Mouse (Mus musculus): Measurements from ENCODE around the gene Ppp1r27. TPM values are rescaled to one million over a fixed set of nuclear protein-coding genes. Genes with fewer than 3 reads are reported as not detected.

Gene Ppp1r27
- polyA plus RNA-seq, 1 experiment from 2014 or later = not detected

DNA sequence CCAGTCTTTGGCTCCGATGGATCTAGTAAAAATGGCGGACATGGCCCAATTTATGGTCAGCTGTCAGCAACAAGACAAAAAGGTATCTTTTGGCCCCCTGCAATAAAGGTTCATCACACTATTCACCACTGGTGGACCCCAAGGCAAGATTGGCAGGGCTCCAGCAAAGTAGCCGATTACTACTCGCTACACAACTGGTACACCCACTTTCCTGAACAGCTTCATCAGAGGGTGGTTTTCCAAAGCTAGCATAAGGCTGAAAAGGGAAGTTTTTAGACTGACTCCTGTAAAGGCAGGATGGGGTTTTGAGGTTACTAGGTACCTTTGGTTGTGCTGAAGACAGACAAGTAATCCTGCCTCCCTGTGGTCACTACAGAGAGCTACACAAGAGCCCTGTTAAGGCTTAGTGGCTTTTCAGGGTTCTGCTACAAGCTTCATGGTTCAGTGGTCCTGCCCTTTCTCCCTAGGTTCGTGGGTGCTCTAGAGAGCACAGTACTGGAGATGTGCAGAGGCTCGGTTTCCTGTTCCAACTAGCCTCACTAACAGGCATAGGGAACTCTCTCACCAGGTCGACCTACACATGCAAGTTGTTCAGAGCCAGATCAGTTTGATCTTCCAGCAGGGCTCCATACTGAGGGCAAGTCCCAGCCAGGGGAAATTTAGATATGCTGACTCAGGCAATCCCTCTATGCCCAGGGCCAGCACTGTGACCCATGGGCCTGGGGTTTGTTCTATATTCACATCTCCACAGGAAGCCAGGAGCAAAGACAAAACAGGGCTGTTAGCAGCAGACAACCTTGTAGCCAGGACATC is 26.5 kb upstream of the Ppp1r27 start:
- WGBS = 82% methylated on average over 7 of the region's 7 CpGs
- Histone ChIP-seq H3K27me3 (replicated peaks; ENCODE audit: control insufficient read depth, insufficient read depth, low read length) (no peaks in the 10 kb centered on the region), H3K27ac (ENCODE audit: low read length) (no peak overlapping the region), H3K4me3 (replicated peaks; ENCODE audit: low read length) (no peak overlapping the region), H3K4me1 (replicated peaks; ENCODE audit: control insufficient read depth, insufficient read depth, low read length) (peaks cover 26% of the 10 kb centered on the region), H3K9ac (replicated peaks; ENCODE audit: low read depth, low read length) (no peak overlapping the region), H3K36me3 (ENCODE audit: control insufficient read depth, insufficient read depth) (peaks cover 15% of the 10 kb centered on the region; the same call in 1 of the 2 replicates), H3K4me2 (ENCODE audit: low read length) (no peak overlapping the region), H3K9me3 (ENCODE audit: control insufficient read depth, low read length) (no peaks in the 10 kb centered on the region)
- no peak for ATAC-seq

DNA sequence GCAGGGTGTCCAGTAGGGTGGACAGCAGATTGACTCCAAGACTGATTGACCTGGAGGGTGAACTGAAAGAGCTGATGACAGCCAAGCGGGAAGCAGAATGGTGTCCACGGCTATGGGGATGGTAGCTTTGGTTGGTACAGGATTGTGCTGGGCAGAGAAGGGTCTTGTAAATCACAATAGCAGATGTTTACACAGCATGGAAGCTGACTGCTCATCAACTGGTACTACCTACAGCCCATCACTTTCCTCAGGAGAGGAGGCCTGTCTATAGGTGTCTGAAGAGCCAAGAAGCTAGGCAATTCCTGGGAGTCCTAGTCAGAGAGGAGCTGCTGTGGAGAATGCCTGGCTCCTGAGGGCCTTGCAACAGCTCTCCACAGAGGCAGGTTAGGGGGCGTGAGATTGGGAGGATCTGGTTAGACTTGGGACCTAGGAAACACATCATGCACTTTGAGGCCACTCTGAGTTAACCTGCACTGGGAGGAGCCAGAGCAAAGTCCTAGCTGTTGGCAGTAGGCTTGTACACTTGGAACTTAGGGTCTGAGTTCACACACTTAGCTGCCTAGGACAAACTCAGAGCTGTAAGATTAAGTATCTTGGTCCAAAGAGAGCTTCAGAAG is 25.5 kb upstream of the Ppp1r27 start:
- H3K9me3 ChIP-seq (ENCODE audit: control insufficient read depth, low read length) = no peaks in the 10 kb centered on the region

DNA sequence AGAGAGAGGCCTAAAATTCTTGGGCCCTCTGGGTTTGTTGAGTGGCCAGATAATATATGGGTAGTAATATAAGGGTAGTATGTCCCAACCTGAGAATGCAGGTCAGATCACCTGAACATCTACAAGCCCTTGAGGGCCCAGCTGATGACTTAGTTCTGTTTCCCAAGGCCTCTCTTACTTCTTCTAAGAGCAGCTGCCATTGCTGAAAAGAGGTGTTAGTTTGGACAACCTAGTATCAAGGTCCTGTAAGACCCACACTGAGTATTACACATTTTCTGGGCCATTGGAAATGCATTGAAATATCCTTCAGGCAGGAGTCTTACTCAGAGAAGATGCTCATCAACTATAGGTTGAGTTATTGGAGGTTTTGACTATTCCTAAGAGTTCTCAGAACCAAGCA is 25.0 kb upstream of the Ppp1r27 start:
- H3K4me1 ChIP-seq (replicated peaks; ENCODE audit: control insufficient read depth, insufficient read depth, low read length) = peaks cover 31% of the 10 kb centered on the region
- no peak overlapping the region for H3K9ac ChIP-seq (replicated peaks; ENCODE audit: low read depth, low read length)
- no peak overlapping the region for H3K4me2 ChIP-seq (ENCODE audit: low read length)
- ATAC-seq = no peak
- H3K27ac ChIP-seq (ENCODE audit: low read length) = no peak overlapping the region
- no peak overlapping the region for H3K4me3 ChIP-seq (replicated peaks; ENCODE audit: low read length)
- H3K9me3 ChIP-seq (ENCODE audit: control insufficient read depth, low read length) = no peaks in the 10 kb centered on the region
- H3K27me3 ChIP-seq (replicated peaks; ENCODE audit: control insufficient read depth, insufficient read depth, low read length) = no peaks in the 10 kb centered on the region
- peaks cover 15% of the 10 kb centered on the region; the same call in 1 of the 2 replicates for H3K36me3 ChIP-seq (ENCODE audit: control insufficient read depth, insufficient read depth)

More for the DNA sequence above, 25.5 kb upstream of the Ppp1r27 start:
- peaks cover 26% of the 10 kb centered on the region for H3K4me1 ChIP-seq (replicated peaks; ENCODE audit: control insufficient read depth, insufficient read depth, low read length)
- no peak overlapping the region for H3K27ac ChIP-seq (ENCODE audit: low read length)
- no peak overlapping the region for H3K9ac ChIP-seq (replicated peaks; ENCODE audit: low read depth, low read length)
- H3K4me3 ChIP-seq (replicated peaks; ENCODE audit: low read length) = no peak overlapping the region
- no peak for ATAC-seq
- 89% methylated on average over 3 of the region's 3 CpGs for WGBS
- peaks cover 15% of the 10 kb centered on the region; the same call in 1 of the 2 replicates for H3K36me3 ChIP-seq (ENCODE audit: control insufficient read depth, insufficient read depth)
- H3K27me3 ChIP-seq (replicated peaks; ENCODE audit: control insufficient read depth, insufficient read depth, low read length) = no peaks in the 10 kb centered on the region
- no peak overlapping the region for H3K4me2 ChIP-seq (ENCODE audit: low read length)

DNA sequence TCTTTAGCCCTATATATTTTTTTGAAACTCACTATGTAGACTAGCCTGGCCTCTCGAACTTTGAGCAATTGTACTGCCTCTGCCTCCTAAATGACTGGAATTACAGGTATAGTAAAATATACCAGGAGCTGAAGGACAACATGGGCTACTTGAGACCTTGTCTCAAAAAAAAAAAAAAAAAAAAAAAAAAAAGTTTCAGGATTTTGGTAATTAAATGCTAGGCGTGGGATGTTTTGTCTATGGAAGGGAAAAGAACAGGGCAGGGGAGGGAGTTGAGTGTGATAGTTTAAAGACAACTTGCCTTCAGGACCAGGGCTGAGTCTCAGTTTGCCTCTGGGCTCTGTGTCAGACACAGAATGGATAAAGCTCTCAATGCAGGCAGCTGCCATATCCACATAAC is 24.1 kb upstream of the Ppp1r27 start:
- H3K9me3 ChIP-seq (ENCODE audit: control insufficient read depth, low read length) = no peaks in the 10 kb centered on the region
- no peak overlapping the region for H3K27ac ChIP-seq (ENCODE audit: low read length)
- no peak overlapping the region for H3K4me3 ChIP-seq (replicated peaks; ENCODE audit: low read length)
- H3K9ac ChIP-seq (replicated peaks; ENCODE audit: low read depth, low read length) = no peak overlapping the region
- H3K4me1 ChIP-seq (replicated peaks; ENCODE audit: control insufficient read depth, insufficient read depth, low read length) = peaks cover 27% of the 10 kb centered on the region
- WGBS = 79% methylated on average over 2 of the region's 2 CpGs
- no peaks in the 10 kb centered on the region for H3K27me3 ChIP-seq (replicated peaks; ENCODE audit: control insufficient read depth, insufficient read depth, low read length)
- no peak overlapping the region for H3K4me2 ChIP-seq (ENCODE audit: low read length)
- ATAC-seq = no peak
- peaks cover 19% of the 10 kb centered on the region; the same call in 1 of the 2 replicates for H3K36me3 ChIP-seq (ENCODE audit: control insufficient read depth, insufficient read depth)

DNA sequence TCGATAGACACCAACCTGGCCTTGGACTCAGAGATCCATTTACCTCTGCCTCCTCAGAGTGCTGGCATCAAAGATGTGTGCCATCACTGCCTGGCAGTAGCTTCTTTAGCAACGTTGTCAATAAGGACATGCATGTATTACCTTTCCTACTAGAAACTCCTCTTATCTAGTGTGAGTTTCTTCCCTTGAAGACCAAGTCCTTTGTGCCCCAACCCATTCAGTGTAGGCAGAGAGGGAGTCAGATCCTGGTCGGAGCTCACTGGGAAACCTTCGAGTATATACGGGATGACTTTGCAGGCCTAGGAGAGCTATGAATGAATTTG is 23.3 kb upstream of the Ppp1r27 start:
- 38% methylated on average over 5 of the region's 5 CpGs for WGBS
- Histone ChIP-seq H3K4me1 (replicated peaks; ENCODE audit: control insufficient read depth, insufficient read depth, low read length) (peaks cover 19% of the 10 kb centered on the region), H3K27me3 (replicated peaks; ENCODE audit: control insufficient read depth, insufficient read depth, low read length) (no peaks in the 10 kb centered on the region)

DNA sequence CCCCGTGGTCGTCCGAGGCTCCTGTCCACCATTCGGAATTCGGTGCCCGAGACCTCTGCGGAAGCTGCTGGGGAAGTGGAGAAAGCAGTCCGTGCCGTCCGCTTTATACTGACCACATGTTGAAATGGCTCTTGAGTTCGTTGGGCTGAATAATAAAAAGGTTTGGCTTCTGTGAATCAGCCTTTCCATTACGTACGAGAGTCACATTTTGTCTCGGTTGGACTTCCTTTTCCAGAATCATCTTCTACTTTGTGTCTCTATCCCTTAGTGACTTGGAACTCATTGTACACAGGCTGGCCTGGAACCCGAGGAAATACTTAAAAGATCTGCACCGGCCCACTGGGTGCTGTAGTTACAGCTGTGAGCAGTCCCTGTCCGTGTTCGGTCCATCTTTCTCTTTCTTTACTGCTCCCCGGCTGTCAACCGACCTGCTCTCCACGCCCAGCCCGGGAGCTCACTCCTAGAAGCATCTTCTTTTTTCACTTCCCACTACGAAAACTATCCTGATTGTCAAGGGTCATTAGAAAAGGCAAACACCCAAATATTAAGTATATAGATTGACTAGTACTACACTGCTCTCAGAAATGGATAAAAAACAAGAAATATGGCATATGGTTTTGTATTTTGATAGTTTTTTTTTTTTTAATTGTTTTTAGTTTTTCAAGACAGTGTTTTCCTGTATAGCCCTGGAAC is 22.8 kb upstream of the Ppp1r27 start:
- Histone ChIP-seq H3K9me3 (ENCODE audit: control insufficient read depth, low read length) (no peaks in the 10 kb centered on the region), H3K36me3 (ENCODE audit: control insufficient read depth, insufficient read depth) (peaks cover 12% of the 10 kb centered on the region; the same call in 1 of the 2 replicates), H3K27ac (ENCODE audit: low read length) (peak overlapping the region; percentile 91), H3K4me1 (replicated peaks; ENCODE audit: control insufficient read depth, insufficient read depth, low read length) (peaks cover 19% of the 10 kb centered on the region), H3K4me2 (ENCODE audit: low read length) (peak overlapping the region; percentile 82), H3K9ac (replicated peaks; ENCODE audit: low read depth, low read length) (peak overlapping the region; percentile 80), H3K4me3 (replicated peaks; ENCODE audit: low read length) (peak overlapping the region; percentile 97), H3K27me3 (replicated peaks; ENCODE audit: control insufficient read depth, insufficient read depth, low read length) (no peaks in the 10 kb centered on the region)
- WGBS = under 1% methylated on average over 23 of the region's 23 CpGs
- ATAC-seq = no peak

More for the DNA sequence above, 23.3 kb upstream of the Ppp1r27 start:
- Histone ChIP-seq H3K9ac (replicated peaks; ENCODE audit: low read depth, low read length) (peak overlapping the region; percentile 15; the same call in 1 of the 2 replicates), H3K27ac (ENCODE audit: low read length) (no peak overlapping the region), H3K9me3 (ENCODE audit: control insufficient read depth, low read length) (no peaks in the 10 kb centered on the region), H3K4me2 (ENCODE audit: low read length) (peak overlapping the region; percentile 82), H3K4me3 (replicated peaks; ENCODE audit: low read length) (no peak overlapping the region; the same call in 1 of the 2 replicates), H3K36me3 (ENCODE audit: control insufficient read depth, insufficient read depth) (peaks cover 16% of the 10 kb centered on the region; the same call in 1 of the 2 replicates)
- ATAC-seq = no peak

DNA sequence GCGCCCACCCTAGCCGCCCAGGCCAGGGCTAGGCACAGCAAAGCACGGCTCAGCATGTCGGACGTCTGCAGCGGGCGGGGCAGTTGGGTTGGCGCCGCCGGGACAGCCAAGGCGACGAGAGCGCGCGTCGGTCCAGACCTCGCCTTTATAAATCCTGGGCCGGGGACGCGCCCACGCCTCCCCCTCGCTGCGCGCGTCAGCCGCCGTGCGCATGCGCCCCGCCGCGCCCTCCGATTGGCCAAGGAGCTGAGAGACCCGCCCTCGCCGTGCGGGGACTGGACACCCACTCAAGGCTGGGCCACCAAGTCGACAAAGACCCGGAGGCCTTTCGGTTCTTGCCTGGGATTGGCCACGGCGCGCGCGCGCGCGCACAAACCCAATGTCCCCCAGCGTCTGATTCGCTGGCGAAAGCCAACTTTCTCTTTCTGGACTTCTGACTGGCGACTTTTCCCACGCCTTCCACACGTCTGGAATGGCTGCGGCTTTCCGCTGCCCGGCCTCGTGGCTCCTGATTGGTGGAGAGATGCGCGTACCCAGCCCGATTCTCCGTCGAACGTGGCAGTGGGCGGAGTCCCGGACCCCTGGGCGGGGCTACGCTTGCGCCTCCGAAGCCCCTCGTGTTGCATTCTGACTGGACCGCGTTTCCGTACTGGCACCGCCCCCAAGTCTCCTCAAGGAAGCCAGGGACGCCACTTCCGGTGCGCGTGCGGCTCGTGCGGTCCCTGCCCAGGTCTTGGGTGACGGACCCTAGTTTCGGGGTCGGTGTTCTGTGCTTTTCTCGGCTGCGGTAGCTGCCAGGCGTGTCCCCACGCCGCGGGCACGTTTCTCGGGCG is 22.0 kb upstream of the Ppp1r27 start, which contains the start of gene P4hb:
P4hb (minus strand) TSS at position 502 of the 833 bp plus-strand sequence.
- WGBS = under 1% methylated on average over 88 of the region's 94 CpGs
- peaks cover 14% of the 10 kb centered on the region; the same call in 1 of the 2 replicates for H3K36me3 ChIP-seq (ENCODE audit: control insufficient read depth, insufficient read depth)
- no peaks in the 10 kb centered on the region for H3K9me3 ChIP-seq (ENCODE audit: control insufficient read depth, low read length)
- H3K4me3 ChIP-seq (replicated peaks; ENCODE audit: low read length) = peak within 1 kb of the TSS; percentile 97
- peak; percentile 96 for ATAC-seq
- peaks cover 19% of the 10 kb centered on the region for H3K4me1 ChIP-seq (replicated peaks; ENCODE audit: control insufficient read depth, insufficient read depth, low read length)
- peak within 1 kb of the TSS; percentile 90 for H3K9ac ChIP-seq (replicated peaks; ENCODE audit: low read depth, low read length)
- H3K27me3 ChIP-seq (replicated peaks; ENCODE audit: control insufficient read depth, insufficient read depth, low read length) = no peaks in the 10 kb centered on the region
- peak within 1 kb of the TSS; percentile 91 for H3K27ac ChIP-seq (ENCODE audit: low read length)
- peak within 1 kb of the TSS; percentile 82 for H3K4me2 ChIP-seq (ENCODE audit: low read length)

DNA sequence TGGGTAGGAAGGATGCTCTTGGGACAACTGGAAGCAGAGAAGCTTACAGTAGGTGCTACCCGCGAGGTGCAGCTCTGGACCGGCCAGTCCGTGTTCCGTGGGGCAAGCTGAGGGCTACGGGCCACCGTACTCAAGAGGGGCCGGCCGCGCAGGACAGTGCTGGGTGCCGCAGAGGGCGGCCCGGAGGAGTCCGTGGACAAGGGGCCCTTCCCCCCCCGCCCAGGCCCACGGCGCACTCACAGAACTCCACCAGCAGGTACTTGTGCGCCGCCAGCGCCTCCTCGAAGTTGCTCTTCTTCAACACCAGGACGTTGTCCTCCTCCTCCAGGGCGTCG is 21.5 kb upstream of the Ppp1r27 start:
- Histone ChIP-seq H3K36me3 (ENCODE audit: control insufficient read depth, insufficient read depth) (peaks cover 13% of the 10 kb centered on the region; the same call in 1 of the 2 replicates), H3K27me3 (replicated peaks; ENCODE audit: control insufficient read depth, insufficient read depth, low read length) (no peaks in the 10 kb centered on the region), H3K9ac (replicated peaks; ENCODE audit: low read depth, low read length) (peak overlapping the region; percentile 90), H3K4me3 (replicated peaks; ENCODE audit: low read length) (peak overlapping the region; percentile 97), H3K27ac (ENCODE audit: low read length) (peak overlapping the region; percentile 84), H3K9me3 (ENCODE audit: control insufficient read depth, low read length) (no peaks in the 10 kb centered on the region), H3K4me1 (replicated peaks; ENCODE audit: control insufficient read depth, insufficient read depth, low read length) (peaks cover 19% of the 10 kb centered on the region), H3K4me2 (ENCODE audit: low read length) (peak overlapping the region; percentile 68)
- peak; percentile 22; the same call in 1 of the 2 replicates for ATAC-seq
- WGBS = 0% methylated on average over 21 of the region's 24 CpGs
